Mouse (Mus musculus) gastrocnemius, postnatal 36 days (tissue): ENCODE measurements around the gene Wdr11. TPM values are rescaled to one million over a fixed set of nuclear protein-coding genes. Genes with fewer than 3 reads are reported as not detected.

Experiments used
- DNase-seq, 2 experiments: peaks; one replicate each; pipeline ENCODE4 v3.0.0; 2022
- intact Hi-C: fragments of 180-260 bp; cut with DNase I; formaldehyde crosslinking; loops from one replicate; pipeline ENCODE4 v1.15.1; 2025
- total RNA-seq, 2 experiments: library from RNA; stranded (reverse); gene quantifications; 2 replicates each; pipeline ENCODE4 v1.2.3; 2021

The Wdr11 gene
- total RNA-seq, 2 experiments from 2014 or later: 13.7 to 15.2 TPM

GRCm38 (mm10) chr7:129651781-129652180 is 60.1 kb downstream of the Wdr11 start:
- no peak for DNase-seq
- intact Hi-C loops: loop anchor here (2.0 to 5.0 kb wide), 2 partner anchors 621 to 821 kb away; no protein-coding TSS in a partner anchor

- intact Hi-C loops: loop anchor here (2.0 to 5.0 kb wide), 2 partner anchors 620 to 819 kb away; no protein-coding TSS in a partner anchor
- no peak for DNase-seq
These were observed 61.3 kb downstream of the Wdr11 start for GRCm38 (mm10) chr7:129652901-129653460.

- peak; percentile 39 to 67 for DNase-seq
- intact Hi-C loops: loop anchor here (2.0 to 5.0 kb wide), 2 partner anchors 619 to 818 kb away; no protein-coding TSS in a partner anchor
These were observed 62.2 kb downstream of the Wdr11 start for GRCm38 (mm10) chr7:129653791-129654271.

GRCm38 (mm10) chr7:129654923-129655322 is 63.3 kb downstream of the Wdr11 start:
- intact Hi-C loops: loop anchor here (5.0 kb wide), 1 partner anchor 817 kb away; no protein-coding TSS in a partner anchor
- no peak for DNase-seq

DNA sequence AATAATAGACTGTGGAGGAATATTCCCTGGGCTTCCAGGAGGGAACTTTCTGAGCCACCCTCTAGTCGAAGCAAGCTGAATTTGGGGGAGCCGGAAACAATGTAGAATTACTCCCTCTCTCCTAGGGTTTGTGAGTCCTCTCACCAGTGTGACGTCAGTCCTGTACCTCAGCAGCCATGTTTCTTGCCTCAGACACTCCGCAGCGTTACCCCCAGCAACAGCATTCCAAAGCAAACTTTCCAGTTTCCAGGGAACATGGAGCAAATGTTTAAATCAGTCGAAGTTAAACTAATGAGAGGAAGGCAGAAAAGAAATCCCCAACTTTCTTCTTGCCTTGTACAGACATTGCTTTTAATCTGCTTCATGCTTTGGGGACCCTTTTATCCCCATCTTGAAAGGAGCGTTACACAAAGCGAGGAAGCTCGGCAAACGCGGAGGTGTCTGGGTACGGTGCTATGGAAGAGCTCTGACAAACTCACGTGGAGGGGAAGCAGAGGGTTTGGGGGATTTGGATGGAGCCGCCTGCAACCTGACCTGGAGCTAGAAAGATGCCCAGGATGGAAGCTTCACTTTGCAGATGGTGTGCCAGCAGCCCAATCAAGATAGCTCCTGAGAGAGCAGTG is 64.1 kb downstream of the Wdr11 start:
- intact Hi-C loops: no loop called here
- no peak for DNase-seq

DNA sequence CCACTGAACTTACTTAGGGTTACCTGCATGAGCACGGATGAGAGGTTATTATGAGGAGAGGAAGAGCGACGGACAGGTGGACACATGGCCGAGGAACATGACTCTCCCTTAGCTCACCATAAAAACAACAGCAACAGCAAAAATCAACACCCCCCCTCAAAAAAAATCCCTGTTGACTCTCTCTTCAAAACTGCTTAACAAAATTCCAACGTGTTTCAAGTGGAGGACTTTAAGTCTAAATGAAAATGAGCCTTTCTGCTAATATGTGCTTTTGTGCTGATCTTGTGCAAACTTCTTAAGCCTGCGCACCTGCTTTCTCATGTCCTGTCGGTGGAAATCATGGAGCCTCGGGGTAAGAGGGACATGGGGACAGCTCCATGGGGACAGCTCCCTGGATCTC is 66.2 kb downstream of the Wdr11 start:
- no peak for DNase-seq
- intact Hi-C loops: no loop called here

DNA sequence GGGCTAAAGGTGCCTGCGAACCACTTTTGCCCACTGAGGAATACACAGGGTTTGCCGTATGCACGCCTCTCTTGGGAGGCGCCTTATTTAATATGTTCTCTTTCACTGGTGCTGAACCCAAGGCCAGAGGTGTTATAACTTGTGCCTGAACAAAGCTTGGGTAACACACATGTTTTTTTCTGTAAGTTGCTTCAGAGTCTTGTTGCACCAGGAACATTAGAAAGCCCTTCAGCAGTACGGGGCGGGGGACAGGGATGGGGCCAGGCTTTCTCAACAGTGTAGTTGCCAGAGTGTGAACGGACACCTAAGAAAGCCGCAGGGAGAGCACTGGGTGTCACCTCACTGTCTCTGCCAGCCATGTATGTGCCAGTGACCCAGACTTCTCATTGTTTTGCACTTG is 68.1 kb downstream of the Wdr11 start:
- no peak for DNase-seq
- intact Hi-C loops: no loop called here

DNA sequence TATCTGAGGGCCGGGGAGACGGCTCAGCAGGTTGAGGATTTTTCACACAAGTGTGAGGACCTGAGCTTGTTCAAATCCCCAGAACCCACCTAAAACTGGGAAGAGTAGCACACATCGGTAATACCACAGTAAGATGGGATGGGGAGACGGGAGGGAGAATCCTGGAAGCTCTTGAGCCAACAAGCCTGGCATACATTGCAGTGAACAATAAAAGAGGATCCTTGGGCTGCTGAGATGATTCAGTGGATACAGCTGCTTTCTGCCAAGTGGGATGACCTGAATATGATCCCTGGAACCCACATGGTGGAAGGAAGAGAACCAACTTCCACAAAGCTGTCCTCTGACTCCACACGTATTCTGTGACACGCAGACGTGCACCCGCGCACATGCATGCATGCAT is 68.9 kb downstream of the Wdr11 start:
- DNase-seq: no peak
- intact Hi-C loops: no loop called here

DNA sequence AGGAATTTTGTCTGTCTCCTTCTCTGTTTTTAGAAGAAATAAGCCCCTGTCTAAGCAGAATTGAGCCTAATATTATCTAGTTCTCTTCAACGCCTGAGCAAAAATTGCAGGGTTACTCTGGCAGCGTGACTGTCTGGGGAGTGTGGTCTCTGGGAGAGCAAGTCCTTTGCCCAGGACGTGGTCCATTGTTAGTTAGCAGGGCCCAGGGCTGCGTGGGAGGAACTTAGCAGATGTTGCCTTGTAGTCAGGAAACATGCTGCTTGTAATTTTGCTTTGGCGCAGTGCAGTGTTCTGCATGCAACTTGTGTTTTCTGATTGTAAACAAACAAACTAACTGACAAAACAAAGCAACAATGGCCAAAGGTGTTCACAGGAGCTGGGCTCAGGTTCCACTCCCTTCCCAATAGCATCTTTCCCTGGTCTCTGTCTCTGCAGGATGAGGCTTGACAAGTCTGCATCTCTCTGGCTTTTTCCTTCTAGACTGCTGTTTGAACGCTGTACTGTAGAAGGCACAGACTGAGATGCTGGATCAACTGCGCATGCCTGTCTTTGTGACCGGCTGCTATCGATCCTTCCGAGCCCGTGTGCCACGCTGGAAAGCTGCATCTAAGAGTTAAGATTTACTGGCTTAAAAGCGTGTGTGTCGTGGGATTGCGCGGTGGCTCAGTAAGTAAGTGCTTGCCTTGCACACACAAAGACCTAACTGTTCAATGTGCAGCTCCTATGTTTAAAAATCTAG is 70.6 kb downstream of the Wdr11 start:
- intact Hi-C loops: no loop called here
- no peak for DNase-seq

GRCm38 (mm10) chr7:129663781-129664505 is 72.3 kb downstream of the Wdr11 start:
- DNase-seq: no peak
- intact Hi-C loops: no loop called here

- intact Hi-C loops: no loop called here
- DNase-seq: no peak
These were observed 73.7 kb downstream of the Wdr11 start for GRCm38 (mm10) chr7:129665411-129665810.

GRCm38 (mm10) chr7:129665921-129666320 is 74.3 kb downstream of the Wdr11 start:
- intact Hi-C loops: no loop called here
- DNase-seq: no peak

GRCm38 (mm10) chr7:129666526-129666925 is 74.9 kb downstream of the Wdr11 start:
- intact Hi-C loops: no loop called here
- DNase-seq: no peak

DNA sequence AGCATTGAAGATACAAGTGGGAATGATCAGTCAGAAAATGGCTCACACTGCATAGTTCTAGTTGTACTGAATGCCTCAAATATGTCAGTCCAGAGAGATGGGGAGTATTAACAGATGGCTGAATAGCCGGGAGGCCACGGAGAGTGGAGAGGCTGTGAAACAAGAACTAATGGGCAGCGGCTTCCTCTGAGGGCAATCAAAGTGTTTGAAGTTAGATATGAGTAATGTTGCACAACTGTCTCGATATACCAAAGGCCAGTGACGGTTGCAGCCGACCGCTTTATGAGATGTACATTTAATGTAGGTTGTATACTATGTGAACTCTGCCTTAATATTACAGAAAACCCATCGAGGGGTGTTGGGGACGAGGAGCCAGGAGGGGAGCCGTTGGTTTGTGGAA is 78.6 kb downstream of the Wdr11 start:
- DNase-seq: no peak
- intact Hi-C loops: no loop called here

GRCm38 (mm10) chr7:129671675-129672651 is 80.3 kb downstream of the Wdr11 start:
- no peak for DNase-seq
- intact Hi-C loops: no loop called here

DNA sequence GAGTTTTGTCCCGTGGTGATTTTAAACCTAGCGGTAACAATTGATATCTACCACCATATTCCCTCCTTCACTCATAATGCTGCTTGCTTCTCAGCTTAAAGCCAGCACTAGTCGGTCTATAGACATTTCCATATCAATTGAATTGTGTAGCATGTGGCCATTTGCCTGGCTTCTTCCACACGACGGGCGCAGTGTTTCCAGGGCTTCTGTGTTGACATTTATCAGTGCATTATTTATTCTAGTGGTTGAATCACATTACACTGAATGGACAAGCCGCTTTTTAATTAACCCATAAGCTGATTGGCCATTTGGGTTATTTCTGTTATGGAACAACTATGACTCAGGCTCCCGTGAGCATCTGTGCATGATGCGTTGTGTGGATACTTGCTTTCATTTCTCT is 82.1 kb downstream of the Wdr11 start:
- intact Hi-C loops: no loop called here
- no peak for DNase-seq

DNA sequence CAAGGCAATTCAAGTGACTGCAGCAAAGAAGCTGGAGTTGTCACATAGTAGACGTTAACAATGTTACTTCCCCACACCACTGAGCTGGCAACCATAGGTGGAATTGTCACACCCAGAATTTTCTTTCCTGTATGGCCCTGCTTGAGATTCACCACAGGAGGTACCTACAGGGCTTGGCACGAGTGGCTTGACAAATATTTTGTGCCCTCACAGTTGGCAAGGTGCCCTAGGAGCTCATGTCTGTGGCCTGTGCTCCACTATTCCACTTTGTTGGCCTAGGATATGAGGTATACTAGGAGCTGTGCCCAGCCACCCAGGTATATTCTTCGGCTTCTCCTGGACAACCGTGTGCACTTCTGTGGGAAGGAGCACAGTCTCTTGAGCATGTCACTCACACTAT is 82.9 kb downstream of the Wdr11 start:
- intact Hi-C loops: no loop called here
- DNase-seq: no peak

DNA sequence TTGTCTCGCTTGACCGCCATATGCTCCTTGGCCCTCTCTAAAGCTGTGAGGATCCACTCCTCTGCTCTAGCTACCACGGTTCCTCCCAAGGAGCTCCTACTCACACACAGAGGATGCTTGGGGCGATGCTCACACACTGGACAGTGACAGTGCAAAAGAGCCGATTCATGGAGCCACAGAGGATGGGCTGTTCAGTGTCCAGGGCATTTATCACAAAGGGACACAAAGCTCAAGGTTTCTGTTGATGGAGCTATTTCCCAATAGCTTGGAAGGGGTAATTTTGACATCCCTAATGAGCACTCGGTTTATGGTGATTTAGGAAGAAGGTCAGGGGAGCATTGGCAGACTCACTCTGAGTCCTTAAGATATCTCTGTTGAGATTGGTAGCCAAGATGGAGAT is 84.2 kb downstream of the Wdr11 start:
- intact Hi-C loops: no loop called here
- no peak for DNase-seq

DNA sequence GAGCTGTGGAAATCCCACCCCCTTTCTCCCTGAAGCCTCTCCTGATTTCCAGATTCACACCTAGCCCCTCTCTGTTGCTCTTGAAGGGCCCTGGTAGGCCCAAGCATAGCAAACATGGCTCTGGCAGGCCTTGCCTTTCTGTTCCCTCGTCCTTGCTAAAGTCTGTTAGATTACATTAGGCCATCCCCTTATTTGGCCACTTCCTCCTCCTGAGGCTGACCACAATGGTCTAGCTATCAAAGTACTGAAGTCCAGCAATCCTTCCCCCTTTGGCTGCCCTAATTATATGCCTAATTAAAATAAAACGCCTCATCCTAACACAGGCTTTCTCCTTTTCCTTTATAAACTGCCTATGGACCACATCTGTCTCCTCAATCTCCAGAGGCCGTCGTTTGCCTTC is 85.5 kb downstream of the Wdr11 start:
- intact Hi-C loops: no loop called here
- no peak for DNase-seq

DNA sequence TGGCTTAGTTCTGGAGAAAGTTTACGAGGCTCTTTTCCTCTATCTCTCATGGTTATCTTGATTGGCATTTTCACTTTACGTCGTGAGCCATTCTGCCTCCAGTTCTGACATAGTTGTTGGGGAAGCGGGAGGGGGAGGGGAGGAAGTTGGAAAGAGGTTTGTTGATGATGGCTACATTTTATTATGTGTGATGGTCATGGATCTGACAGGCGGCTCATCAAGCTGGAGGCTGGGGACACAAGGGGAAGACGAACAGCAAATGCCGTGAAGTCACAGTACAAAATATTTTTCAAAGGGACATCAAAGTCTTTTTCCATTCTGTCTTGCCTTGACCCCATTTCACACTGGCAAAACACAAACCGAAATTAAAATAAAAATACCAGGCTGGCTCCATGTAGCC is 86.8 kb downstream of the Wdr11 start:
- no peak for DNase-seq
- intact Hi-C loops: no loop called here
